Mouse (Mus musculus) heart, adult 2 months (tissue): Measurements from ENCODE around the gene Cirbp.

Experiments used
- CTCF ChIP-seq: fragments of 200-600 bp; IDR thresholded peaks from 2 replicates; pipeline ENCODE4 v1.8.1; 2022; ENCODE audit warnings: antibody characterized with exemption, mild to moderate bottlenecking, moderate library complexity
- EP300 ChIP-seq: fragments of 200-500 bp; IDR thresholded peaks from 2 replicates; pipeline ENCODE4 v1.6.1; 2011; ENCODE audit warnings: low read depth, low read length, control low read depth; ENCODE audit not compliant: insufficient read depth
- POLR2A ChIP-seq: fragments of 200-500 bp; IDR thresholded peaks from 2 replicates; pipeline ENCODE4 v1.6.1; 2011; ENCODE audit warnings: mild to moderate bottlenecking, low read depth, low read length, control low read depth; ENCODE audit not compliant: insufficient read depth

GRCm38 (mm10) chr10:80151211-80152034 is 14.4 kb upstream of the Cirbp start:
- TF ChIP-seq CTCF = no peak
- peak; percentile 35; the same call in 1 of the 2 replicates for TF ChIP-seq EP300
- TF ChIP-seq POLR2A = peak; percentile 72
